Mouse (Mus musculus): ENCODE results near the gene Ttll5. TPM values are rescaled to one million over a fixed set of nuclear protein-coding genes. Genes with fewer than 3 reads are reported as not detected.

Ttll5 gene
- total and polyA plus RNA-seq, 3 experiments, result 7.4 to 18.5 TPM; not detected in 1

GRCm38 (mm10) chr12:86076321-86076901 lies 252.0 kb downstream of the Ttll5 start:
- no peaks in the 10 kb centered on the region; the same call in 1 of the 2 replicates for H3K79me2 ChIP-seq (ENCODE audit: control insufficient read depth, insufficient read depth, low read length, poor library complexity)
- H3K36me3 ChIP-seq (ENCODE audit: control insufficient read depth in 1 of 2, insufficient read depth in 2 of 2, low read length in 2 of 2), result 0 out of 4 replicates have a peak, but pooled peaks cover 0 to 2% of the 10 kb centered on the region in 2 experiments
- no peaks in the 10 kb centered on the region for H3K4me1 ChIP-seq (ENCODE audit: control insufficient read depth in 1 of 2, insufficient read depth in 2 of 2, low read length in 2 of 2)
- DNase-seq (ENCODE audit: low read depth, low spot score), result no peak
- H3K9ac ChIP-seq (ENCODE audit: control insufficient read depth, low read depth, low read length, poor library complexity, severe bottlenecking), result no peak overlapping the region
- no peaks in the 10 kb centered on the region for H3K9me3 ChIP-seq (replicated peaks; ENCODE audit: insufficient read depth, low read length)
- H3K4me3 ChIP-seq (ENCODE audit: control insufficient read depth in 1 of 2, insufficient read depth in 1 of 2, low read depth in 2 of 2, low read length in 2 of 2), result no peak overlapping the region
- H3K27ac ChIP-seq (ENCODE audit: control insufficient read depth, low read depth, low read length), result no peak overlapping the region
- TF ChIP-seq MEF2A (IDR thresholded peaks at IDR 0.05; ENCODE audit: extremely low read depth, insufficient replicate concordance, low read depth, low read length, poor library complexity, severe bottlenecking), result no peak
- H3K27me3 ChIP-seq (ENCODE audit: control insufficient read depth in 1 of 2, insufficient read depth in 2 of 2, low read length in 2 of 2), result no peaks in the 10 kb centered on the region

GRCm38 (mm10) chr12:86077322-86077721 lies 252.9 kb downstream of the Ttll5 start:
- H3K27ac ChIP-seq (ENCODE audit: control insufficient read depth, low read depth, low read length), result no peak overlapping the region
- TF ChIP-seq ELF1 (IDR thresholded peaks at IDR 0.05; ENCODE audit: low read depth, low read length), result no peak
- TF ChIP-seq E2F4 (IDR thresholded peaks at IDR 0.05; ENCODE audit: borderline replicate concordance, low read depth, low read length), result no peak
- no peak for TF ChIP-seq MAFK (IDR thresholded peaks at IDR 0.05; ENCODE audit: borderline replicate concordance, low read depth, low read length)
- TF ChIP-seq TAL1 (IDR thresholded peaks at IDR 0.05; ENCODE audit: low read length), result no peak
- TF ChIP-seq POLR2AphosphoS2 (IDR thresholded peaks at IDR 0.05; ENCODE audit: low read length), result no peak
- TF ChIP-seq ZC3H11A (IDR thresholded peaks at IDR 0.05; ENCODE audit: low read depth, low read length), result no peak
- TF ChIP-seq MEF2A (IDR thresholded peaks at IDR 0.05; ENCODE audit: extremely low read depth, insufficient replicate concordance, low read depth, low read length, poor library complexity, severe bottlenecking), result no peak
- TF ChIP-seq CTCF (IDR thresholded peaks at IDR 0.05 in 2 of 3, conservative IDR thresholded peaks at IDR 0.05 in 1 of 3; ENCODE audit: control insufficient read depth in 1 of 3, insufficient read depth in 1 of 3, low read depth in 2 of 3, low read length in 3 of 3, poor library complexity in 1 of 3, severe bottlenecking in 1 of 3), result no peak
- TF ChIP-seq MYB (IDR thresholded peaks at IDR 0.05; ENCODE audit: low read depth, low read length), result no peak
- no peak for TF ChIP-seq POLR2AphosphoS5 (IDR thresholded peaks at IDR 0.05; ENCODE audit: borderline replicate concordance, low read depth, low read length)
- TF ChIP-seq ZNF384 (IDR thresholded peaks at IDR 0.05; ENCODE audit: low read depth, low read length), result no peak
- TF ChIP-seq JUND (IDR thresholded peaks at IDR 0.05; ENCODE audit: low read depth, low read length), result no peak
- TF ChIP-seq SMC3 (IDR thresholded peaks at IDR 0.05; ENCODE audit: low read depth, low read length), result no peak
- no peak for TF ChIP-seq TCF12 (IDR thresholded peaks at IDR 0.05; ENCODE audit: low read depth, low read length)
- no peak for TF ChIP-seq HCFC1 (IDR thresholded peaks at IDR 0.05; ENCODE audit: low read depth, low read length)
- TF ChIP-seq MAZ (IDR thresholded peaks at IDR 0.05; ENCODE audit: low read depth, low read length), result no peak
- no peak for TF ChIP-seq MAX (IDR thresholded peaks at IDR 0.05; ENCODE audit: low read length)
- TF ChIP-seq NRF1 (IDR thresholded peaks at IDR 0.05; ENCODE audit: insufficient read depth, low read depth, low read length, poor library complexity, severe bottlenecking), result no peak
- no peaks in the 10 kb centered on the region for H3K4me1 ChIP-seq (ENCODE audit: control insufficient read depth in 1 of 2, insufficient read depth in 2 of 2, low read length in 2 of 2)
- H3K4me3 ChIP-seq (ENCODE audit: control insufficient read depth in 1 of 2, insufficient read depth in 1 of 2, low read depth in 2 of 2, low read length in 2 of 2), result no peak overlapping the region
- H3K9me3 ChIP-seq (replicated peaks; ENCODE audit: insufficient read depth, low read length), result no peaks in the 10 kb centered on the region
- DNase-seq (ENCODE audit: low read depth, low spot score), result no peak
- 0 out of 4 replicates have a peak, but pooled peaks cover 0 to 2% of the 10 kb centered on the region in 2 experiments for H3K36me3 ChIP-seq (ENCODE audit: control insufficient read depth in 1 of 2, insufficient read depth in 2 of 2, low read length in 2 of 2)
- H3K9ac ChIP-seq (ENCODE audit: control insufficient read depth, low read depth, low read length, poor library complexity, severe bottlenecking), result no peak overlapping the region
- no peaks in the 10 kb centered on the region; a peak in 1 of 4 replicates for H3K27me3 ChIP-seq (ENCODE audit: control insufficient read depth in 1 of 2, insufficient read depth in 2 of 2, low read length in 2 of 2)
- no peaks in the 10 kb centered on the region; the same call in 1 of the 2 replicates for H3K79me2 ChIP-seq (ENCODE audit: control insufficient read depth, insufficient read depth, low read length, poor library complexity)
